Mouse (Mus musculus) midbrain, embryonic 16.5 days (tissue): Measurements from ENCODE around the gene Dnaic2. TPM values are rescaled to one million over a fixed set of nuclear protein-coding genes. Genes with fewer than 3 reads are reported as not detected.

Experiments used
- ATAC-seq: fragments of 200-750 bp; cut with Nextera tagmentation; 2 replicates; pipeline ENCODE4 v1.8.0; 2017; ENCODE audit warnings: moderate TSS enrichment
- H3K27ac ChIP-seq: fragments of 300-500 bp; sonication (generic); 2 replicates; pipeline ENCODE4 v1.5.1; 2014; ENCODE audit warnings: mild to moderate bottlenecking, low read length, mixed read lengths
- H3K27me3 ChIP-seq: fragments of 300-500 bp; sonication (generic); 2 replicates; pipeline ENCODE4 v1.6.1; 2014; ENCODE audit warnings: low read depth, low read length, mixed read lengths; ENCODE audit not compliant: control insufficient read depth, insufficient read depth
- H3K36me3 ChIP-seq: fragments of 300-500 bp; sonication (generic); 2 replicates; pipeline ENCODE4 v1.6.1; 2014; ENCODE audit warnings: mild to moderate bottlenecking, low read length, moderate library complexity, mixed read lengths; ENCODE audit not compliant: control insufficient read depth, insufficient read depth
- H3K4me1 ChIP-seq: fragments of 300-500 bp; sonication (generic); 2 replicates; pipeline ENCODE4 v1.6.1; 2014; ENCODE audit warnings: mild to moderate bottlenecking, low read length, mixed read lengths; ENCODE audit not compliant: control insufficient read depth, insufficient read depth
- H3K4me2 ChIP-seq: fragments of 300-500 bp; sonication (generic); 2 replicates; pipeline ENCODE4 v1.6.1; 2014; ENCODE audit warnings: mild to moderate bottlenecking, low read length, mixed read lengths
- H3K4me3 ChIP-seq: fragments of 300-500 bp; sonication (generic); 2 replicates; pipeline ENCODE4 v1.5.1; 2014; ENCODE audit warnings: low read depth, mild to moderate bottlenecking, low read length, moderate library complexity, mixed read lengths
- H3K9ac ChIP-seq: fragments of 300-500 bp; sonication (generic); 2 replicates; pipeline ENCODE4 v1.6.1; 2014; ENCODE audit warnings: low read depth, low read length, mixed read lengths
- H3K9me3 ChIP-seq: fragments of 300-500 bp; sonication (generic); replicated peaks from 2 replicates; pipeline ENCODE4 v1.6.1; 2014; ENCODE audit warnings: mild to moderate bottlenecking, low read length, mixed read lengths; ENCODE audit not compliant: control insufficient read depth, poor library complexity, severe bottlenecking
- WGBS: fragments of 180-500 bp; shearing (Covaris S2); extraction: QIAGEN DNeasy Blood & Tissue Kit; methylation state at CpG from one replicate; pipeline ENCODE4 v1.1.7; 2014; 5-methylcytosine and 5-hydroxymethylcytosine counted together
- polyA plus RNA-seq: library from polyadenylated mRNA; unstranded; fragments of >200 nt; fragmentation: Nextera tagmentation; extraction: Ambion mirVana; gene quantifications from 2 replicates; pipeline ENCODE4 v1.2.1, GENCODE M21; 2015

Dnaic2 gene
- 2.2 and 3.1 TPM in 2 replicates for polyA plus RNA-seq

DNA sequence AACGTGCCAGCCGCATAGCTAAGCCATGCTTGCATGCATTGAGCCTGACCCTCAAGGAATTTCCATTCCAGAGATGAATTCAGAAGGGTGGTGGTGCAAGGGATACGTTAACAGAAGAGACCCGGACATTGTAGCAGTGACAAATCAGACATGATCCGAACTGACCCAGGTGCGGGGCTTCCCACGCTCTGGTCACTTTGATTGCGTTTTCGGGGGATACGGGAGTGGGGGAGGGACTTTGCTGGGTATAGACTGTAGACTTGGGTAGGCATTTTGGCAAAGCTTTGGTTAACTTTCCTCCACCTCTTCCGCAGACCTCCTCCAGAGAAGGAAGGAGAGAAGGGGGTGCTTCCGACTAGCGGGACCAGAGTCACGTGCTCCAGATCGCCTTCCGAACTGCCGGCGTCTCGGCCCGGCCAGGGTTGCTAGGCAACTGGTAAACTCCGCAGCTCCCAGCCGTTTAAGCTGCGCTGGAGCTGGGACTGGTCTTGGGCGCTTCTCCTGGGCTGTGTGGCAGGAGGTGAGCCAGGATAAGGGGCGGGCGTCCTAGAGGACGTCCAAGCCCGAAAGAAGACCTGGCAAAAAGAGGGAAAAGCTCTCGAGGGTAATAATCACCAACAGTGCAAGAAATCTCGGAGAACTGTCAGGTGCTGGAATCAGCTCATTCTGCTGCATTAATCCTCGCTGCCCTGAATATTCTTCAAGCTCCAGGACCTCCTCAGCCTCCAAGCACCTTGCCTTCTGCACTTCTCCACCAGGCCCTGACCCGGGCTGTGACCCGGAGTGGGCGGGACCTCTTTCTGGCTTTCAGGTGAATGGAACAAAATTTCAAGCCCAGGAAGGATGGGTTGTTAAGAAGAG, at the start of gene Dnaic2:
Gene Dnaic2 (plus strand): TSS at position 444 of the 861 bp plus-strand sequence.
- H3K9me3 ChIP-seq: no peaks in the 10 kb centered on the region
- H3K27me3 ChIP-seq: no peaks in the 10 kb centered on the region
- 9% methylated on average over 34 of the region's 34 CpGs for WGBS
- H3K27ac ChIP-seq: peak within 1 kb of the TSS; percentile 14; the same call in 1 of the 2 replicates
- H3K9ac ChIP-seq: peak within 1 kb of the TSS; percentile 39; the same call in 1 of the 2 replicates
- peaks cover 14% of the 10 kb centered on the region for H3K4me1 ChIP-seq
- H3K4me3 ChIP-seq: peak within 1 kb of the TSS; percentile 42
- peak within 1 kb of the TSS; percentile 87 for H3K4me2 ChIP-seq
- peak; percentile 89 for ATAC-seq
- H3K36me3 ChIP-seq: no peaks in the 10 kb centered on the region

DNA sequence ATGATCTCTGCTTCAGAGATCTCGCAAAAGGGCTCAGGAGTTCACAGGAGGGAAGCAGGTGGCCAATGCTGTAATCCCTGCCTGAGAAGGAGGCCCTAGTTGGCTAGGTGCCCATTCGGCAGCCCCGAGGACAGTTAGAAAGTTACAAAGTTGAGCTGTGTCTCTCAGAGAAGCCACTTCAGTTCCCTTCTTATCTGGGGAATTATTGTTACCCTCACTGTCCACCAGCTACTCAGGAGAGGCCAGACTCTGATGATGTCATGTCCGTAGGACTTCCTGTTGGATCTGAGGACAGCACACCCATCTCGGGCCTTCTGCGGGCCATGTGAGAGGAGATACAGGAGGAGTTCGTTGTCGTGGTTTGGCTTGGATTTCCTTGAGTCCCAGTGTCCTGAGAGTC, 47.6 kb upstream of the Dnaic2 start:
- Histone ChIP-seq H3K9ac (no peak overlapping the region), H3K4me1 (peaks cover 6% of the 10 kb centered on the region), H3K27me3 (peaks cover 5% of the 10 kb centered on the region), H3K36me3 (no peaks in the 10 kb centered on the region), H3K9me3 (no peaks in the 10 kb centered on the region), H3K4me3 (no peak overlapping the region), H3K4me2 (no peak overlapping the region), H3K27ac (no peak overlapping the region)
- no peak for ATAC-seq
- 75% methylated on average over 8 of the region's 8 CpGs for WGBS

DNA sequence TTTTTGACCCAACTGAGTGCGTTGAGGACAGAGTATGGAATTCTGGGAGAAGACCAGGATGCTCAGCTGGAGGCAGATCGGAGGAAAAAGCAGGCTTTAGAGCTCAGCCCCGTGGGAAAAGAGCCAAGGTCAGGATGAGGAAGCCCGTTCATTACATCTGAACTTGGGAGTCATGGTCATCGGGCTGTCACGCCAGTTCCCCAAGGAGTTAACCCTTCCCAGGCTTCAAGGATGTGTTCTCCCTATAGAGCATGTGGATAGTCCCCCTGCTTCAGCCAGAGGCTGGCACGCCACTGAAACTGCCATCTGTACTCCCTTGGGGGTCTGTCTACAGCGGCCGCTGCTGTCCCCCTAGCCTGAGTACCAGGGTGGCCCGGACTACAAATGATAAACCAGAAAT, 46.9 kb upstream of the Dnaic2 start:
- Histone ChIP-seq H3K9me3 (no peaks in the 10 kb centered on the region), H3K36me3 (no peaks in the 10 kb centered on the region), H3K4me3 (no peak overlapping the region), H3K27ac (no peak overlapping the region), H3K4me2 (no peak overlapping the region), H3K4me1 (peaks cover 3% of the 10 kb centered on the region), H3K9ac (no peak overlapping the region), H3K27me3 (peaks cover 5% of the 10 kb centered on the region)
- no peak for ATAC-seq
- WGBS: 59% methylated on average over 10 of the region's 10 CpGs

DNA sequence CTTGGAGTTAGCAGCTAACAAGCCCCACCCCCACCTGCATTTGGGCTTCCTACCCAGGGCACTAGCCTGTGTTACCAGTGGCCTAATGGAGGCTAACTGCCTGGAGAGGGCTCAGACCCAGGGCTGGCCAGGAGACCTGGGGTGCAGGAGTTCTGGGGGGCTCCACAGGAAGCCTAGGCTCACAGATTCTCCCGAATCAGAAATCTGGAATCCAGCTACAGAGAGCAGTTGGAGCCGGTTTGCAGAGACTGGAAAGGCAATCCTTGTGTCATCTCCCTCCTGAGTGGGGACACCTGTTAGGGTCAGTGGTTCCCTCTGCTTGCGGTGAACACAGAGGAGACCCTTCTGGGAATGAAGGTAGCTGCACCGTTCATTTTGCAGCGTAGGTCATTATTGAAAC, 46.2 kb upstream of the Dnaic2 start:
- no peaks in the 10 kb centered on the region for H3K36me3 ChIP-seq
- no peaks in the 10 kb centered on the region for H3K9me3 ChIP-seq
- H3K9ac ChIP-seq: no peak overlapping the region
- no peak overlapping the region for H3K27ac ChIP-seq
- peaks cover 2% of the 10 kb centered on the region; the same call in 1 of the 2 replicates for H3K4me1 ChIP-seq
- 53% methylated on average over 5 of the region's 5 CpGs for WGBS
- peaks cover 5% of the 10 kb centered on the region for H3K27me3 ChIP-seq
- H3K4me3 ChIP-seq: no peak overlapping the region
- no peak overlapping the region for H3K4me2 ChIP-seq
- no peak for ATAC-seq

DNA sequence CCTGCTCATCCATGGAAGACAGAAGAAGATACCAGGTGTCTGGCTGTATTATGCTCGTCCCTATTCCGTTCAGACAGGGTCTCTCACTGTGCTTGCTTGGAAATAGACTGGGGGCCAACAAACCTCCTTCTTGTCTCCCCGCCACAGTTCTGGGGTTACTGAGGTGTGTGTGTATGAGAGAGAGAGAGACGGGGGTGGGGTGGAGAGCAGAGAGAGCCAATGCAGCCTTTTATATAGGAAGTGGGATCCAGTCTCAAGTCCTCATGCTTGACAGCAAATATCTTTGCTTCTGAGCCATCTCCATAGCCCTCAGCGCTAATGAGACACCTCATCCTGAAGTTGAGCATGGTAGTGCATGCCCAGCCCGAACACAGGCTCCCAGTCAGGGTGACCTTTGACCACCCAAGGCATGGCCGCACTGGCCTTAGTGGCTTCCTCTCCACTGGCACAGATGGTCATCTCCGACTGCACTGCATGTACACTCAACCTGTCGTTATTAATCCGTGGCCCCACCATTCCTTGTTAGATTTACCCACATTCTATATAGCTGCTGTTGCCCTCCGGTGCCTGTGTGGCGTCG, 44.8 kb upstream of the Dnaic2 start:
- H3K36me3 ChIP-seq: no peaks in the 10 kb centered on the region
- H3K9me3 ChIP-seq: no peaks in the 10 kb centered on the region
- no peak overlapping the region for H3K27ac ChIP-seq
- peaks cover 2% of the 10 kb centered on the region; the same call in 1 of the 2 replicates for H3K4me1 ChIP-seq
- no peaks in the 10 kb centered on the region for H3K27me3 ChIP-seq
- 93% methylated on average over 13 of the region's 13 CpGs for WGBS
- H3K4me3 ChIP-seq: no peak overlapping the region
- H3K9ac ChIP-seq: no peak overlapping the region
- no peak overlapping the region for H3K4me2 ChIP-seq
- ATAC-seq: no peak

DNA sequence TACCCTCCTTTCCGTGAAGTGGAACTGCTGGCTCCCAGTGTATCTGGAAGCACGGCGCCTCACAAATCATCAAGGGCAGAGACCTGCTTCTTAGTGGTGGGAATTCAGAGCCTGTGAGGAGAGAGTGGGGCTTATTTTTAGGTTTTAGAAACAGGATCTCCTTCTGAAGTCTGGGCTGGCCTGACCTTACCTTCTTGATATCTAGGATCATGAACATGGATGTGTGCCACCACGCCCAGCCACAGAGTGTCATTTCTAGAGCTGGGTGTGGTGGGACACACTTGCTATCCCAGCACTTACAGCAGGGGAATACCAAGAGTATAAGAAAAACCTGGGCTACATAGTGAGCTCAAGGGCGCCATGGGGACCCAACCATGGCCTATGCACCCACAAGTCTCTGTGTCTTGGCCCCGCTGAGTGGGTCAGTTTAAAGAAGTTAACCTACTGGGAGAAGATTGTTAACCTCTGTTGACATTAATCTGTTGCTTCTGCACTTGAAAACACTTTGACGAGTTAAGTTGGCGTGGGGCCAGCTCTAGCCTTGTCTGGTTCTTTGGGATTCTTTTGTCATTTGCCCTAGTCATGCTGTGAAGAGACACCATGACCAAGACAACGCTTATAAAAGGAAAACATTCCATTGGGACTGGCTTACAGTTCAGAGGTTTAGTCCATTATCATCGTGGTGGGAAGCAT, 44.0 kb upstream of the Dnaic2 start:
- Histone ChIP-seq H3K9ac (no peak overlapping the region), H3K36me3 (no peaks in the 10 kb centered on the region), H3K9me3 (no peaks in the 10 kb centered on the region), H3K4me3 (no peak overlapping the region), H3K4me1 (peaks cover 2% of the 10 kb centered on the region; the same call in 1 of the 2 replicates), H3K4me2 (no peak overlapping the region), H3K27me3 (no peaks in the 10 kb centered on the region), H3K27ac (no peak overlapping the region)
- WGBS: 81% methylated on average over 10 of the region's 10 CpGs
- no peak for ATAC-seq

DNA sequence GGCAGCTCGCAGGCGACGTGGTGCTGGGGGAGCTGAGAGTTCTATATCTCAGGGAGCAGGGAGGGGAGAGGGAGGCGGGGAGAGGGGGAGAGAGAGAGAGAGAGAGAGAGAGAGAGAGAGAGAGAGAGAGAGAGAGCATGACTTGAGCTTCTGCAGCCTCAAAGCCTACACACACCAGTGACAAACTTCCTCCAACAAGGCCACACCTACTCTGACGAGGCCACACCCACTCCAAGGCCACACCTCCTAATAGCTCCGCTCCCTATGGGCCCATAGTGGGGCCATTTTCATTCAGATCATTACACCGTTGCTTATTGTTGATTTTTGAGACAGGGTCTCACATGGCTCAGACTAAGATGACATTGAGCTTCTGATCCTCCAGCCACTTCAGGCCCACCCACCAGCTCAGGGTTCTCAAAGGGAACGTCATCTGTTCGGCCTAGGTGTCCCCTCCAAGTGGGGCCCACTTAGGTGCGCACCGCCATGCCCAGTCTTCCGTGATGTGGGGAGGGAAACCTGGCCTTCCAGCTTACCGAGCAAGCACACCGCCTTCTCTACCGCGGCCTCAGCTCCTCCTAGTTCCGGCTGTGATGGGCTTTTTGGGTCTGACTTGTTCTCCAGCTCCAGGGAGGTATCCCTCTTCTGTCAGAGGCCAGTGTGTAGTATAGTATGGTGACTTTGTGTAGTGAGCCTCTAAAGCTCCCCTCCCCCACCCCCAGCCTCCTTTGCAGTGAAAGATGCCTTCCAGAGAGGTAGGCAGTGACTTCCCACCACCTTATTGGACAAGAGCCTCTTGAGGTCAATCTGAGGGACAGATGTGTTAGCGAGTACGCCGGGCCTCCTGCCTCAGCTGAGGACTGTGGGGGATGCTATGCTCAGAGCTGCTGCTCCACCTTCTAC, 43.2 kb upstream of the Dnaic2 start:
- no peak overlapping the region for H3K4me2 ChIP-seq
- H3K9ac ChIP-seq: no peak overlapping the region
- no peak for ATAC-seq
- no peak overlapping the region for H3K27ac ChIP-seq
- no peaks in the 10 kb centered on the region for H3K36me3 ChIP-seq
- H3K4me3 ChIP-seq: no peak overlapping the region
- H3K4me1 ChIP-seq: peaks cover 2% of the 10 kb centered on the region; the same call in 1 of the 2 replicates
- H3K9me3 ChIP-seq: no peaks in the 10 kb centered on the region
- WGBS: 79% methylated on average over 19 of the region's 20 CpGs
- H3K27me3 ChIP-seq: no peaks in the 10 kb centered on the region

DNA sequence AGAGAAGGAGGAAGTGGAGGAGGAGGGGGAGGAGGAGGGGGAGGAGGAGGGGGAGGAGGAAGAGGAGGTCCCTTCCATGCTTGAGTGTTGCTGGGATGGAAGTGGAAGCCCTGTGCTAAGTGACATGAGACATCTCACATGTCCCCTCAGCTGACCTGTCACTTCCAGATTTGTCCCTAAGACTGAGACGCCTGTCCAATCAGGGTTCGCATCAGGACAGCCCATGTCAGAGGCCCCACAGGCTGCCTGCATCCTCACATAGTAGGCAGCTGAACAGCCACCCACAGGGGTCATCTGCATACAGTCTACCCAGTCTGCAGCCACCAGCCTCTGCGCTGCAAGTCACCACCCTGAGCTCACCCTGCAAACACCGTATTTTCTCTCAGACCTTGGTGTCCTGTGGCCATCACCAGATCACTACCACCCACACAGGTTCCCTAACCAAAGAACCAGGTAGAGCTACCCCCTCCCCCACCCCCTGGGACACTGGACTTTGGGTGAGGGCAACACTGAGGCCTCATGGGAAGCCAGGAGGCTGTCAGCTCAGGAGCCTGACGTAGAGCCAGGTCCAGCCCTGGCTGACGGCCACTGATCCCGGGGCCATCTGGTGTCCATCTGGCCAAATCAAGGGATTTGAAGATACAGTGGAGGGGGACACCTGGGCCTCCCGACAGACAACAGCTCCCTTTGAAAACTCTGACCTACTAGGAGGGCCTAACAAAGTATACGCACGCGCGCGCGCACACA, 42.4 kb upstream of the Dnaic2 start:
- no peak overlapping the region for H3K4me3 ChIP-seq
- H3K27me3 ChIP-seq: no peaks in the 10 kb centered on the region
- H3K9me3 ChIP-seq: no peaks in the 10 kb centered on the region
- no peak for ATAC-seq
- H3K27ac ChIP-seq: no peak overlapping the region
- H3K36me3 ChIP-seq: no peaks in the 10 kb centered on the region
- H3K4me1 ChIP-seq: peaks cover 2% of the 10 kb centered on the region; the same call in 1 of the 2 replicates
- no peak overlapping the region for H3K4me2 ChIP-seq
- no peak overlapping the region for H3K9ac ChIP-seq
- WGBS: 71% methylated on average over 14 of the region's 14 CpGs
